In genomic region chr19:12517671-12518540, GRCm38 (mm10) we compare ENCODE assay signal across 8 mouse cellular contexts. TPM values are rescaled to one million over a fixed set of nuclear protein-coding genes. Genes with fewer than 3 reads are reported as not detected.
DNase-seq lines count a peak whose midpoint lies in the region; ATAC-seq lines count a peak whose summit lies in the region.

No protein-coding gene starts in this region.

- ATAC-seq in embryonic facial prominence, embryonic 13.5 days (ENCODE audit: insufficient number of reproducible peaks, insufficient read depth, low FRiP score, low TSS enrichment, low read depth), result no peak
- ATAC-seq in heart, embryonic 11.5 days (replicated peaks; ENCODE audit: insufficient number of reproducible peaks, low FRiP score, low TSS enrichment), result no peak
- peak; percentile 90 for ATAC-seq in kidney, embryonic 14.5 days (ENCODE audit: low FRiP score, low TSS enrichment)
- ATAC-seq in limb, embryonic 15.5 days (ENCODE audit: insufficient number of reproducible peaks, low FRiP score, low TSS enrichment, low read depth), result no peak
- peak; percentile 95 for ATAC-seq in midbrain, embryonic 16.5 days

- WGBS in embryonic facial prominence, embryonic 13.5 days, result 2% methylated on average over 16 of the region's 16 CpGs
- WGBS in heart, embryonic 11.5 days (ENCODE audit: insufficient replicate concordance), result 3% methylated on average over 15 of the region's 16 CpGs
- 1% methylated on average over 16 of the region's 16 CpGs for WGBS in kidney, embryonic 14.5 days
- 2% methylated on average over 15 of the region's 16 CpGs for WGBS in limb, embryonic 15.5 days
- 2% methylated on average over 15 of the region's 16 CpGs for WGBS in midbrain, embryonic 16.5 days

- peak overlapping the region; percentile 49 for H3K4me3 ChIP-seq in embryonic facial prominence, embryonic 13.5 days
- peak overlapping the region; percentile 55 for H3K4me3 ChIP-seq in heart, embryonic 11.5 days (ENCODE audit: low read depth, low read length)
- peak overlapping the region; percentile 48 for H3K4me3 ChIP-seq in kidney, embryonic 14.5 days (ENCODE audit: low read length)
- peak overlapping the region; percentile 41 for H3K4me3 ChIP-seq in limb, embryonic 15.5 days
- H3K4me3 ChIP-seq in midbrain, embryonic 16.5 days (ENCODE audit: low read depth, low read length), result peak overlapping the region; percentile 46

- peaks cover 1% of the 10 kb centered on the region; the same call in 1 of the 2 replicates for H3K27me3 ChIP-seq in embryonic facial prominence, embryonic 13.5 days
- H3K27me3 ChIP-seq in heart, embryonic 11.5 days (ENCODE audit: control insufficient read depth, insufficient read depth, low read length), result peaks cover under 1% of the 10 kb centered on the region; the same call in 1 of the 2 replicates
- H3K27me3 ChIP-seq in kidney, embryonic 14.5 days (ENCODE audit: control insufficient read depth, insufficient read depth, low read length), result no peaks in the 10 kb centered on the region
- no peaks in the 10 kb centered on the region for H3K27me3 ChIP-seq in limb, embryonic 15.5 days
- H3K27me3 ChIP-seq in midbrain, embryonic 16.5 days (ENCODE audit: control insufficient read depth, insufficient read depth, low read depth, low read length), result no peaks in the 10 kb centered on the region

- DNase-seq in 416B (ENCODE audit: low read depth), result peak; percentile 86
- DNase-seq in adrenal gland, postnatal 14 days, result peak; percentile 70
- DNase-seq in spleen, postnatal 36 days (ENCODE audit: low spot score in 2 of 2), result peak; percentile 39 to 49

- peak overlapping the region; percentile 75 for H3K4me2 ChIP-seq in embryonic facial prominence, embryonic 13.5 days
- peak overlapping the region; percentile 75 for H3K4me2 ChIP-seq in heart, embryonic 11.5 days
- H3K4me2 ChIP-seq in kidney, embryonic 14.5 days (replicated peaks; ENCODE audit: low read depth, low read length), result peak overlapping the region; percentile 73
- H3K4me2 ChIP-seq in limb, embryonic 15.5 days, result peak overlapping the region; percentile 61
- H3K4me2 ChIP-seq in midbrain, embryonic 16.5 days (ENCODE audit: low read length), result peak overlapping the region; percentile 58

- H3K27ac ChIP-seq in embryonic facial prominence, embryonic 13.5 days, result no peak overlapping the region
- no peak overlapping the region for H3K27ac ChIP-seq in heart, embryonic 11.5 days (ENCODE audit: low read depth, low read length)
- H3K27ac ChIP-seq in kidney, embryonic 14.5 days (ENCODE audit: low read depth, low read length), result no peak overlapping the region
- H3K27ac ChIP-seq in limb, embryonic 15.5 days, result 0 out of 2 replicates have a peak overlapping the region, but pooled peaks have one; percentile 33
- peak overlapping the region; percentile 62 for H3K27ac ChIP-seq in midbrain, embryonic 16.5 days (ENCODE audit: low read length)

- H3K36me3 ChIP-seq in embryonic facial prominence, embryonic 13.5 days, result no peaks in the 10 kb centered on the region
- H3K36me3 ChIP-seq in heart, embryonic 11.5 days (ENCODE audit: control insufficient read depth, insufficient read depth, low read length), result no peaks in the 10 kb centered on the region
- H3K36me3 ChIP-seq in kidney, embryonic 14.5 days (ENCODE audit: control insufficient read depth, insufficient read depth, low read length), result no peaks in the 10 kb centered on the region
- no peaks in the 10 kb centered on the region for H3K36me3 ChIP-seq in limb, embryonic 15.5 days
- no peaks in the 10 kb centered on the region for H3K36me3 ChIP-seq in midbrain, embryonic 16.5 days (ENCODE audit: control insufficient read depth, insufficient read depth, low read length)

- no peaks in the 10 kb centered on the region for H3K4me1 ChIP-seq in embryonic facial prominence, embryonic 13.5 days
- no peaks in the 10 kb centered on the region for H3K4me1 ChIP-seq in heart, embryonic 11.5 days (ENCODE audit: control insufficient read depth, insufficient read depth, low read length)
- H3K4me1 ChIP-seq in kidney, embryonic 14.5 days (ENCODE audit: control insufficient read depth, insufficient read depth, low read length), result no peaks in the 10 kb centered on the region
- no peaks in the 10 kb centered on the region for H3K4me1 ChIP-seq in limb, embryonic 15.5 days
- no peaks in the 10 kb centered on the region for H3K4me1 ChIP-seq in midbrain, embryonic 16.5 days (ENCODE audit: control insufficient read depth, insufficient read depth, low read length)

- peak overlapping the region; percentile 75 for H3K9ac ChIP-seq in embryonic facial prominence, embryonic 13.5 days
- peak overlapping the region; percentile 80 for H3K9ac ChIP-seq in heart, embryonic 11.5 days (ENCODE audit: low read depth, low read length)
- H3K9ac ChIP-seq in kidney, embryonic 14.5 days (ENCODE audit: low read depth, low read length), result peak overlapping the region; percentile 63
- peak overlapping the region; percentile 11 for H3K9ac ChIP-seq in limb, embryonic 15.5 days
- H3K9ac ChIP-seq in midbrain, embryonic 16.5 days (ENCODE audit: low read depth, low read length), result peak overlapping the region; percentile 70

- H3K9me3 ChIP-seq in embryonic facial prominence, embryonic 13.5 days, result no peaks in the 10 kb centered on the region
- H3K9me3 ChIP-seq in heart, embryonic 11.5 days (replicated peaks; ENCODE audit: control insufficient read depth, low read length), result no peaks in the 10 kb centered on the region
- no peaks in the 10 kb centered on the region for H3K9me3 ChIP-seq in kidney, embryonic 14.5 days (ENCODE audit: control insufficient read depth, low read length)
- no peaks in the 10 kb centered on the region for H3K9me3 ChIP-seq in limb, embryonic 15.5 days
- no peaks in the 10 kb centered on the region for H3K9me3 ChIP-seq in midbrain, embryonic 16.5 days (replicated peaks; ENCODE audit: control insufficient read depth, low read length, poor library complexity, severe bottlenecking)

RNA-seq across cellular contexts. Expression of gene Dtx4, which starts 16.7 kb away (rescaled TPM):
- 19.7 and 24.6 TPM in 2 replicates for total RNA-seq in adrenal gland, postnatal 14 days (2021)
- 6.0 and 6.7 TPM in 2 replicates for polyA plus RNA-seq in embryonic facial prominence, embryonic 13.5 days (2015; fragmentation: Nextera tagmentation; extraction: Ambion mirVana)
- 1.3 and 1.8 TPM in 2 replicates for polyA plus RNA-seq in heart, embryonic 11.5 days (2014; fragmentation: Nextera tagmentation; extraction: Ambion mirVana)
- 3.9 and 7.5 TPM in 2 replicates for polyA plus RNA-seq in kidney, embryonic 14.5 days (2014; fragmentation: Nextera tagmentation; extraction: Ambion mirVana)
- polyA plus RNA-seq in limb, embryonic 15.5 days (2015; fragmentation: Nextera tagmentation; extraction: Ambion mirVana), result 7.7 and 8.0 TPM in 2 replicates
- polyA plus RNA-seq in midbrain, embryonic 16.5 days (2015; fragmentation: Nextera tagmentation; extraction: Ambion mirVana), result 38.6 and 39.3 TPM in 2 replicates

RNA-seq across cellular contexts. Expression of gene Fam111a, which starts 27.6 kb away (rescaled TPM):
- total RNA-seq in adrenal gland, postnatal 14 days (2021), result 10.4 and 12.1 TPM in 2 replicates
- 20.3 and 23.4 TPM in 2 replicates for polyA plus RNA-seq in embryonic facial prominence, embryonic 13.5 days (2015; fragmentation: Nextera tagmentation; extraction: Ambion mirVana)
- polyA plus RNA-seq in heart, embryonic 11.5 days (2014; fragmentation: Nextera tagmentation; extraction: Ambion mirVana), result 26.3 and 30.0 TPM in 2 replicates
- polyA plus RNA-seq in kidney, embryonic 14.5 days (2014; fragmentation: Nextera tagmentation; extraction: Ambion mirVana), result 28.8 and 29.3 TPM in 2 replicates
- 24.0 and 25.5 TPM in 2 replicates for polyA plus RNA-seq in limb, embryonic 15.5 days (2015; fragmentation: Nextera tagmentation; extraction: Ambion mirVana)
- 5.3 and 6.5 TPM in 2 replicates for polyA plus RNA-seq in midbrain, embryonic 16.5 days (2015; fragmentation: Nextera tagmentation; extraction: Ambion mirVana)

RNA-seq across cellular contexts. Expression of gene Mpeg1, which starts 57.3 kb away (rescaled TPM):
- 10.8 and 18.2 TPM in 2 replicates for total RNA-seq in adrenal gland, postnatal 14 days (2021)
- polyA plus RNA-seq in embryonic facial prominence, embryonic 13.5 days (2015; fragmentation: Nextera tagmentation; extraction: Ambion mirVana), result 0.36 and 0.41 TPM in 2 replicates
- 0.28 and 0.56 TPM in 2 replicates for polyA plus RNA-seq in heart, embryonic 11.5 days (2014; fragmentation: Nextera tagmentation; extraction: Ambion mirVana)
- polyA plus RNA-seq in kidney, embryonic 14.5 days (2014; fragmentation: Nextera tagmentation; extraction: Ambion mirVana), result 0.58 and 0.69 TPM in 2 replicates
- 0.47 and 0.54 TPM in 2 replicates for polyA plus RNA-seq in limb, embryonic 15.5 days (2015; fragmentation: Nextera tagmentation; extraction: Ambion mirVana)
- polyA plus RNA-seq in midbrain, embryonic 16.5 days (2015; fragmentation: Nextera tagmentation; extraction: Ambion mirVana), result 0.69 and 0.71 TPM in 2 replicates

Comparison
In these comparisons a context has a peak if more than half of its experiments do, and no peak if none do; other contexts are left out.
1. ATAC-seq: peak in kidney, embryonic 14.5 days (single experiment) and midbrain, embryonic 16.5 days (single experiment); none in embryonic facial prominence, embryonic 13.5 days (single experiment), heart, embryonic 11.5 days (single experiment) and limb, embryonic 15.5 days (single experiment).
2. H3K27ac ChIP-seq: peak in limb, embryonic 15.5 days (single experiment) and midbrain, embryonic 16.5 days (single experiment); none in embryonic facial prominence, embryonic 13.5 days (single experiment), heart, embryonic 11.5 days (single experiment) and kidney, embryonic 14.5 days (single experiment).
3. H3K9ac ChIP-seq: peak in every context shown above with its lines; median percentile 80 in heart, embryonic 11.5 days; 75 in embryonic facial prominence, embryonic 13.5 days; 70 in midbrain, embryonic 16.5 days; 63 in kidney, embryonic 14.5 days; 11 in limb, embryonic 15.5 days.
4. Peak in every context shown above with its lines, with median percentiles within 50 percentile points of each other: DNase-seq, H3K4me2 ChIP-seq and H3K4me3 ChIP-seq.